Mouse (Mus musculus) small intestine, adult 2 months (tissue): ENCODE data around the gene Cyp8b1.

Experiments
- CTCF ChIP-seq: fragments of 200-500 bp; IDR thresholded peaks from 2 replicates; pipeline ENCODE4 v1.5.1; 2012; ENCODE audit warnings: low read depth, mild to moderate bottlenecking, control low read depth, inconsistent platforms, low read length, moderate library complexity, mixed read lengths; ENCODE audit not compliant: insufficient replicate concordance, insufficient read length; ENCODE audit errors: extremely low read depth
- POLR2A ChIP-seq: fragments of 200-500 bp; IDR thresholded peaks from 2 replicates; pipeline ENCODE4 v1.6.1; 2012; ENCODE audit warnings: low read depth, mild to moderate bottlenecking, control low read depth, inconsistent platforms, low read length, moderate library complexity

DNA sequence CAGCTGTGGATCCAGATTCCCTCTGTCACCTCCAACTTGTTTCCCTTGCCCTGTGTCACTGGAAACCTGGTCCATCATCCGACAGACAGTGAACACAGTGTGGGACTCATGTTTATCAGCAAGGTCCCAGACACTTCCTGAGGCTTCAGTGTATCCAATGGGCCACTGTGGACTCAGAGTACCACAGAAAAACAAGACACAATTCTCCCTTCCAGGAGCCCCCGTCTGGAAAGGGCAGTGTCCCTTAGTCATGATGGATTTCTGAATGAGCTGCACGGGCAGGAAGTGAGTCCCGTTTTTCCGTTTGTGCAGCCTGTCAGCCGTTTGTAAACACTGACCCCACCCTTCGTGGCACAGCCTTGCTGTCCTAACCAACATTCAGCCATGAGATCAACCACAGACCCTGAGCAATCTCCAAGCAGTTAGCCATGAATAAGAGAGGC is 34.1 kb downstream of the Cyp8b1 start:
- TF ChIP-seq CTCF (no peak), POLR2A (no peak)
